Mouse (Mus musculus) neural tube, embryonic 12.5 days (tissue): ENCODE measurements around the gene Platr17. TPM values are rescaled to one million over a fixed set of nuclear protein-coding genes. Genes with fewer than 3 reads are reported as not detected.

ENCODE experiments used
- ATAC-seq: fragments of 200-750 bp; cut with Nextera tagmentation; 2 replicates; pipeline ENCODE4 v1.8.0; 2017; ENCODE audit warnings: low read depth, mild to moderate bottlenecking, moderate TSS enrichment, moderate library complexity; ENCODE audit not compliant: low FRiP score
- H3K27ac ChIP-seq: fragments of 300-500 bp; sonication (generic); 2 replicates; pipeline ENCODE4 v1.5.1; 2016
- H3K27me3 ChIP-seq: fragments of 300-500 bp; sonication (generic); replicated peaks from 2 replicates; pipeline ENCODE4 v1.6.1; 2016; ENCODE audit warnings: mild to moderate bottlenecking
- H3K36me3 ChIP-seq: fragments of 300-500 bp; sonication (generic); 2 replicates; pipeline ENCODE4 v1.6.1; 2016; ENCODE audit warnings: mild to moderate bottlenecking
- H3K4me1 ChIP-seq: fragments of 300-500 bp; sonication (generic); 2 replicates; pipeline ENCODE4 v1.6.1; 2016
- H3K4me2 ChIP-seq: fragments of 300-500 bp; sonication (generic); replicated peaks from 2 replicates; pipeline ENCODE4 v1.6.1; 2016; ENCODE audit warnings: mild to moderate bottlenecking
- H3K4me3 ChIP-seq: fragments of 300-500 bp; sonication (generic); 2 replicates; pipeline ENCODE4 v1.5.1; 2016
- H3K9ac ChIP-seq: fragments of 300-500 bp; sonication (generic); 2 replicates; pipeline ENCODE4 v1.6.1; 2016; ENCODE audit warnings: mild to moderate bottlenecking
- H3K9me3 ChIP-seq: fragments of 300-500 bp; sonication (generic); 2 replicates; pipeline ENCODE4 v1.6.1; 2016; ENCODE audit warnings: mild to moderate bottlenecking
- WGBS: fragments of 180-500 bp; shearing (Covaris S2); methylation state at CpG from one replicate; pipeline ENCODE4 v1.1.7; 2016; 5-methylcytosine and 5-hydroxymethylcytosine counted together
- polyA plus RNA-seq: library from polyadenylated mRNA; unstranded; fragments of >200 nt; fragmentation: Nextera tagmentation; extraction: Ambion mirVana; gene quantifications from 2 replicates; pipeline ENCODE4 v1.2.1, GENCODE M21; 2016

Gene Platr17
- polyA plus RNA-seq, 1 experiment from 2014 or later, result not detected

DNA sequence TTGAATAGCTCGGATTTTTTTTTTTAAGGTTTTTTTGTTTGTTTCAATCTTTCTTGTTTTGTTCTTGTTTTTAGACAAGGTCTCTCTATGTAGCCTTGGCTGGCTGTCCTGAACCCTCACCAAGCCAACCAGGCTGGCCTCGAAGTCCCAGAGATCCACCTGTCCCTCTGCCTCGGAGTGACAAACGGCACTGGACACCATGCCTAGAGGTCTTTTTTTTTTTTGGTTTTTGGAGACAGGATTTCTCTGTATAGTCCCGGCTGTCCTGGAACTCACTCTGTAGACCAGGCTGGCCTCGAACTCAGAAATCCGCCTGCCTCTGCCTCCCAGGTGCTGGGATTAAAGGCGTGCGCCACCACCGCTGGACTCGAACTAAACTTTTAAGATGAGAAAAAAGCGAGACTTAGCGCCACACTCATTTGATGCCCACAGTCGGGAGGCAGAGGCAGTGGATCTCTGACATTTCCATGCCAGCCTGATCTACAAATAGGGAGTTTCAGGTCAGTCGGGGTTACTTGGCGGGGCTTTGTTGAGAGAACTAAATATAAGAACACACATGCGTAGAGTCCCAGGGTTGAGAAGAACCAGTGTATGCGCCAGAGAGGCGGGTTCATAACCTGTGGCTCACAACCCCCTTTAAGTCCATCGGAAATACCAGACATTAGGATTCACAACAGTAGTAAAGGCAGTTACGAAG, 23.5 kb downstream of the Platr17 start:
- H3K4me1 ChIP-seq, result peaks cover 21% of the 10 kb centered on the region
- peak overlapping the region; percentile 98 for H3K4me2 ChIP-seq
- no peaks in the 10 kb centered on the region; the same call in 1 of the 2 replicates for H3K27me3 ChIP-seq
- peaks cover 31% of the 10 kb centered on the region for H3K36me3 ChIP-seq
- H3K9me3 ChIP-seq, result no peaks in the 10 kb centered on the region
- 61% methylated on average over 21 of the region's 21 CpGs for WGBS
- peak overlapping the region; percentile 82 for H3K4me3 ChIP-seq
- ATAC-seq, result no peak
- H3K27ac ChIP-seq, result no peak overlapping the region
- peak overlapping the region; percentile 77 for H3K9ac ChIP-seq

DNA sequence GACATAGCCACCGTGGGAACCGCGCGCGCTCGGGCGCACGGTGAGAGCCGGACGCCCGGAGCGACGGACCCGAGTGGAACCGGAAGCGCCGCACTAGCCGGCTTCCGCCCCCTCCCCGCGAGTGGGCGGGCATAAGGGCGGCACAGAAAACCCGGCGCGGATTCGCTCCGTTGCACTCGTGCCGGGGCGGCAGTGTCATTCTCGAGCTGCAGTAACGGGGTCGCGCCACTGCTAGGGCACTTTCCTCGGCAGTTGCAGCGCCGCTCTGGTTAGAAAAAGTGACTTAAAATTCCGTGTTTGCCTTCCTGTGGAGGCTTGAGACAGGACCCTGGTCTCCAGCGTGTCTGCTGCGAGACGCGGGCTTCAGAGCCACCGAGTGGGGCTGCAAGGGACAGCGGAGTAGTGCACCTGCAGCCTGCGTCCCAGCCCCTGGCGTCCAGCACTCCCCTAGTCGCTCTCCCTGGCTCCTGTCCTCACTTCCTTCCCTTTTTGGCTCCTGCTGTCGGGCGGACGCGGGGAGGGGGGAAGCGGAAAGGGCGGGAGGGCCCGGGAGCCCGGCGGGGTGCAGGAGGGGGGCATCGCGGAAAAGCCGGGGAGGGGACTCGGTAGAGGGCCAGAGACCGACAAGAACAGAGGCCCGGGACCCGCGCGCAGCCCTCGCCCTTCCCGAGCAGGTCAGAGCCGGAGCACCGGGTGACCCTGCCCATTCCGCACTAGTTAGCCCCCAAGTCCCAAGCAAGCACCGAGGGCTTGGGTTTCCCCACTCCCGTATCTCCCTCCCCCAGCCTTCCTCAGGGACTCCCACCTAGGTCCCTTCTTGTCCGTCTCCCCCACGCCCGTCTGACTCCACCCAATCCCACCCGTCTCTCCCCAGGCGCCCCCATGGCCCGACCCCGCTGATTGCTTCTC, 24.7 kb downstream of the Platr17 start, which contains the start of gene Rgl2:
Gene Rgl2 (plus strand): TSS at position 173 of the 909 bp plus-strand sequence.
- ATAC-seq, result peak; percentile 82
- Histone ChIP-seq H3K4me1 (peaks cover 21% of the 10 kb centered on the region), H3K9me3 (no peaks in the 10 kb centered on the region), H3K9ac (peak within 1 kb of the TSS; percentile 88), H3K27me3 (no peaks in the 10 kb centered on the region; the same call in 1 of the 2 replicates), H3K4me2 (peak within 1 kb of the TSS; percentile 98), H3K27ac (peak within 1 kb of the TSS; percentile 94), H3K4me3 (peak within 1 kb of the TSS; percentile 82), H3K36me3 (peaks cover 43% of the 10 kb centered on the region)
- under 1% methylated on average over 75 of the region's 80 CpGs for WGBS

DNA sequence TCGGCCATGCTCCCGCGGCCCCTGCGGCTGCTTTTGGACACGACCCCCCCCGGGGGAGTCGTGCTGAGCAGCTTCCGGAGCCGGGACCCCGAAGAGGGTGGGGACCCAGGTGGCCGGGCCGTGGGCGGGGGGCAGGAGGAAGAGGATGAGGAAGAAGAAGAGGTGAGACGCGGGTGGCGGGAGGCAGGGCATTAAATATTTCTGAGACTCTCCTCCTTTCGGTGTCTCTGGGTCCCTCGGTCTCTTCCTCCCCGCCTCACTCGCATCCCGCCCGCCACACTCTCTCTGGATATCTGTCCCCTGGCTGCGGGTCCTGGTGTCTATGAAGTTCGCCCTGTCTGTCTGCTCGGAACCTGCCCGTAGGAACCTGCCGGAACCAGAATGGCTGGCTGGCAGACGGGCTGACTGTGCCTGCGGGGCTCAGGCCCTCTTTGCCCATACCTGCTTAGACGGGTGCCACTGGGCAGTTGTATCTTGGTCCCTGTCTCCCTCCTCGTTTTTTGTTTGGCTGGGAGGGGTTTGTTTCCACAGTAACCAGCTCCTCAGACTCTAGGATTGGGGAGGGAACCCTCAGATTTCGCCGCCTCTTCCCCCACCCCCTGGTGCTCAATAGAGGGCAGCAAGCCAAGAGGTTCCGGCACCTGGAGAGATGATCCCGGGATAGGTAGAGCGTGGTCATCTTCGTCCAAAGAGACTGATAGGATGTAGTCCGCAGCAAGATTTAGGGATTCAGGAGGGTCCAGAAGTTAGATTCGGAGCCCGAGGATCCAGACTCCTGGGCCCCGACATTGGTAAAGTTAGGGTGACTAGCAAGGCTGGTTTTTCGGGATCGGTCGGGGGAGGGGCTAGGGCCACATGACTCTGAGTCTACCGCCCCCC, 25.6 kb downstream of the Platr17 start:
- ATAC-seq, result no peak; the same call in 1 of the 2 replicates
- H3K9me3 ChIP-seq, result no peaks in the 10 kb centered on the region
- peak overlapping the region; percentile 82 for H3K4me3 ChIP-seq
- H3K36me3 ChIP-seq, result peaks cover 49% of the 10 kb centered on the region
- H3K4me2 ChIP-seq, result peak overlapping the region; percentile 98
- peak overlapping the region; percentile 94 for H3K27ac ChIP-seq
- WGBS, result under 1% methylated on average over 45 of the region's 45 CpGs
- H3K4me1 ChIP-seq, result peaks cover 21% of the 10 kb centered on the region
- no peaks in the 10 kb centered on the region; the same call in 1 of the 2 replicates for H3K27me3 ChIP-seq
- peak overlapping the region; percentile 88 for H3K9ac ChIP-seq

DNA sequence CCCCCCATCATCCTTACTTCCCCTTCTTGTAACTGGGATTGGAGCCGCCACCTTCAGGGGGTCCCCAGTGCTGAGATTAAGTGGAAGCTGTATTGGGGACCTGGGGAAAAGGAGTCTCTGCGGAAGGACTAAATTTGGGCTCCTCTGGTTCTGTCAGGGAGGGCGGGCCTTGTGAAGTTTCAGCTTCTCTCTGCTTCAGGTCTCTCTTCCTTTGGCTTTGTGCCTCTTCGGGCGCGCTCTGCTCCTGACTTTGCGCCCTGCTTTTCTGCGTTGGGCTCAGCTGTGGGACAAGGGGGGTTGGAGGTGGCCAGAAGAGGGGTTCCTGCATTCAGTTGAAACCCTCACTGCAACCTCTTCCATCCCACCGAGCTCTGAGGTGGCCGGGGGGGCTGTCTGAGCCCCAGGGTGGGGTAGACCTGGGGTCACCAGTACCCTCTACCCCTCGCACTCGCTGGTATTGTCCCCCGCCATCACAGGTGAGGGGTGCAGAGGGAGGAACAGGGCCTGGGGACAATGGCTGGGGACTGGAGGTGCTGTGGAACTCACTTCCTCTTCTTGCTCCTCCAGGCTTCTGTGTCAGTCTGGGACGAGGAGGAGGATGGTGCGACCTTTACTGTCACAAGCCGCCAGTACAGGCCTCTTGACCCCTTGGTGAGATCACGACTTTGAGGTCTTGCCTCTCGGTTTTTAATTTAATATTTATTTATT, 26.4 kb downstream of the Platr17 start:
- 31% methylated on average over 18 of the region's 18 CpGs for WGBS
- Histone ChIP-seq H3K36me3 (peaks cover 49% of the 10 kb centered on the region), H3K27me3 (no peaks in the 10 kb centered on the region; the same call in 1 of the 2 replicates), H3K4me2 (peak overlapping the region; percentile 98), H3K27ac (no peak overlapping the region), H3K9me3 (no peaks in the 10 kb centered on the region), H3K4me1 (peaks cover 21% of the 10 kb centered on the region), H3K4me3 (peak overlapping the region; percentile 82), H3K9ac (peak overlapping the region; percentile 88)
- ATAC-seq, result no peak

DNA sequence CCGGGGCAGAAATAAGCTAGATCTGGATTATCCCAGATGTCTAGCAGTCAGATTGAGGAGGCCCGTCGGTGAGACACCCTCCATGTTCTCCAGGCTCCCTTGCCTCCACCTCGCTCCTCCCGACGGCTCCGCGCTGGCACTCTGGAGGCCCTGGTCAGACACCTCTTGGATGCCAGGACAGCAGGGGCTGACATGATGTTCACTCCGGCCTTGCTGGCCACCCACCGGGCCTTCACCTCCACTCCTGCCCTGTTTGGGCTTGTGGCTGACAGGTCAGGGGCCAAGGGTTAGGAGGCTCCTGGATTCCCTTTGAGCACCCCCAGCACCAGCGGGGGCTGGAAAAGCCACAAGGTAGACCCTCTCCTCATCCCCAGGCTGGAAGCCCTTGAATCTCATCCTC, 27.0 kb downstream of the Platr17 start:
- H3K4me2 ChIP-seq, result peak overlapping the region; percentile 98; the same call in 1 of the 2 replicates
- H3K36me3 ChIP-seq, result peaks cover 48% of the 10 kb centered on the region
- no peak overlapping the region for H3K27ac ChIP-seq
- H3K4me1 ChIP-seq, result peaks cover 21% of the 10 kb centered on the region
- no peaks in the 10 kb centered on the region; the same call in 1 of the 2 replicates for H3K27me3 ChIP-seq
- WGBS, result 92% methylated on average over 11 of the region's 11 CpGs
- no peaks in the 10 kb centered on the region for H3K9me3 ChIP-seq
- ATAC-seq, result no peak
- no peak overlapping the region for H3K4me3 ChIP-seq
- H3K9ac ChIP-seq, result no peak overlapping the region

DNA sequence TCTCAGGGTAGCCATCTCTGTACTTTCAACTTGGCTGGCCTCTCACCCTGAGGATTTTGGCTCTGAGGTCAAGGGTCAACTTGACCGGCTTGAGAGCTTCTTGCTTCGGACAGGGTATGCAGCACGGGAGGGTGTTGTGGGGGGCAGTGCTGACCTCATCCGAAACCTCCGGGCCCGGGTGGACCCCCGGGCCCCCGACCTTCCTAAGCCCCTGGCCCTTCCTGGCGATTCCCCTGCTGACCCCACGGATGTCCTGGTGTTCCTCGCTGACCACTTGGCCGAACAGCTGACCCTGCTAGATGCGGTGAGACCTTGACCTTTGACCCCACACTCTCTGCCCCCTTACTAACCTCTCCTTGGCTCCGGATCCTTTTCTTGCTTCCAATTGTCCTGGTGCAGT, 27.5 kb downstream of the Platr17 start:
- H3K36me3 ChIP-seq, result peaks cover 53% of the 10 kb centered on the region
- H3K9me3 ChIP-seq, result no peaks in the 10 kb centered on the region
- no peak overlapping the region for H3K4me3 ChIP-seq
- no peak for ATAC-seq
- H3K27ac ChIP-seq, result no peak overlapping the region
- no peak overlapping the region for H3K9ac ChIP-seq
- H3K27me3 ChIP-seq, result no peaks in the 10 kb centered on the region; the same call in 1 of the 2 replicates
- WGBS, result 90% methylated on average over 14 of the region's 14 CpGs
- peaks cover 21% of the 10 kb centered on the region for H3K4me1 ChIP-seq
- no peak overlapping the region for H3K4me2 ChIP-seq

DNA sequence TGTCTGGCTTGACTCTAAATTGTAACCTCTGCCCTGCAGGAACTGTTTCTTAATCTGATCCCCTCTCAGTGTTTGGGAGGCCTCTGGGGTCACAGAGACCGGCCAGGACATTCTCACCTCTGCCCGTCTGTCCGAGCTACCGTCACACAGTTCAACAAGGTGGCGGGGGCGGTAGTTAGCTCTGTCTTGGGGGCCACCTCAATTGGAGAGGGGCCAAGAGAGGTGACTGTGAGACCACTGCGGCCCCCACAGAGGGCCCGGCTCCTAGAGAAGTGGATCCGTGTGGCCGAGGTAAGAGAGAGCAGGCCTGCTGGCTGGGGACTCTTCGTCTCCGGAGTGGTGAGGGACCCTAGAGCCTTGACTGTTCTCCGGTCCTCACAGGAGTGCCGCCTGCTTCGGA, 28.0 kb downstream of the Platr17 start:
- H3K27ac ChIP-seq, result no peak overlapping the region
- WGBS, result 93% methylated on average over 15 of the region's 15 CpGs
- H3K27me3 ChIP-seq, result no peaks in the 10 kb centered on the region; the same call in 1 of the 2 replicates
- peaks cover 56% of the 10 kb centered on the region for H3K36me3 ChIP-seq
- H3K4me3 ChIP-seq, result no peak overlapping the region
- H3K4me1 ChIP-seq, result peaks cover 21% of the 10 kb centered on the region
- no peaks in the 10 kb centered on the region for H3K9me3 ChIP-seq
- no peak overlapping the region for H3K4me2 ChIP-seq
- no peak overlapping the region for H3K9ac ChIP-seq
- no peak for ATAC-seq

DNA sequence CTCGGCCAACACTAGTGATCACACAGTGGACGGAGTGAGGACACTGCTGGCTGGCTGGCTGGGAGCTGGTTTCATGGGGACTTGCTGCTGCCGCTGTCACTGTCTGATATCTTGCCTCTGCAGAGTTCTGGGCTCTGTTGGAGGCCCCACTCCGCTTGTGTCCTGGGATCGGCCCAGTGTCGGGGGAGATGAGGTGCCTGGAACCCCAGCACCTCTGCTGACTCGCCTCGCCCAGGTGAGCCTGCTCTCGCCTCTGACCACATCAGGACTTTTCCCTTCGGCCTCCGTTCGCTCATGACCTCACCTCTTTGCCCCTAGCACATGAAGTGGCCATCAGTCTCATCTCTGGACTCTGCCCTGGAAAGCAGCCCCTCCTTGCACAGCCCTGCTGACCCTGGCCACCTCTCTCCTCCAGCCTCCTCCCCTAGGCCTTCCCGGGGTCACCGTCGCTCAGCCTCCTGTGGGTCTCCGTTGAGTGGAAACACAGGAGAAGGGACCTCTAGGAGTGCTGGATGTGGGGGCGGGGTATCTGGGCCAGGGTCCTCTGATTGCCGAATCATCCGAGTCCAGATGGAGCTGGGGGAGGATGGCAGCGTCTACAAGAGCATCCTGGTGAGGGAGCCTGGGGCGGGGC, 30.6 kb downstream of the Platr17 start:
- H3K4me1 ChIP-seq, result peaks cover 23% of the 10 kb centered on the region
- H3K9ac ChIP-seq, result 0 out of 2 replicates have a peak overlapping the region, but pooled peaks have one; percentile 17
- no peaks in the 10 kb centered on the region for H3K9me3 ChIP-seq
- ATAC-seq, result no peak
- H3K27me3 ChIP-seq, result no peaks in the 10 kb centered on the region; the same call in 1 of the 2 replicates
- H3K36me3 ChIP-seq, result peaks cover 61% of the 10 kb centered on the region
- no peak overlapping the region for H3K4me2 ChIP-seq
- H3K27ac ChIP-seq, result no peak overlapping the region
- WGBS, result 89% methylated on average over 21 of the region's 21 CpGs
- no peak overlapping the region for H3K4me3 ChIP-seq

DNA sequence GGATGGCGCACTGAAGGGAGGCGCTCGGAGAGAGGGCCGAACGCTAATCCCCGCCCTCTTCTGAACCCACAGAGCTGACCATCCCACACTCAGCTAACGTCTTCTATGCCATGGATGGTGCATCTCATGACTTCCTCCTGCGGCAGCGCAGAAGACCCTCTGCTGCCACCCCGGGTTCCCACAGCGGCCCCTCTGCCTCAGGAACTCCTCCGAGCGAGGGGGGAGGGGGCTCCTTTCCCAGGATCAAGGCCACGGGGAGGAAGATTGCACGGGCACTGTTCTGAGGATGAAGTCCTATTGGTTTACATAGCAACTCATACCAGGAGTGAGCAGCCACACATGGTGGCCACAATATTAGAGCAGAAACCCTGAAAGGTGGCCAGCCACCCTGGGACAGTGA, 32.1 kb downstream of the Platr17 start:
- peaks cover 59% of the 10 kb centered on the region for H3K36me3 ChIP-seq
- no peak overlapping the region for H3K4me3 ChIP-seq
- no peak for ATAC-seq
- H3K27ac ChIP-seq, result no peak overlapping the region
- H3K9me3 ChIP-seq, result no peaks in the 10 kb centered on the region
- no peak overlapping the region for H3K9ac ChIP-seq
- peaks cover 27% of the 10 kb centered on the region for H3K4me1 ChIP-seq
- no peak overlapping the region for H3K4me2 ChIP-seq
- 90% methylated on average over 15 of the region's 15 CpGs for WGBS
- H3K27me3 ChIP-seq, result no peaks in the 10 kb centered on the region

DNA sequence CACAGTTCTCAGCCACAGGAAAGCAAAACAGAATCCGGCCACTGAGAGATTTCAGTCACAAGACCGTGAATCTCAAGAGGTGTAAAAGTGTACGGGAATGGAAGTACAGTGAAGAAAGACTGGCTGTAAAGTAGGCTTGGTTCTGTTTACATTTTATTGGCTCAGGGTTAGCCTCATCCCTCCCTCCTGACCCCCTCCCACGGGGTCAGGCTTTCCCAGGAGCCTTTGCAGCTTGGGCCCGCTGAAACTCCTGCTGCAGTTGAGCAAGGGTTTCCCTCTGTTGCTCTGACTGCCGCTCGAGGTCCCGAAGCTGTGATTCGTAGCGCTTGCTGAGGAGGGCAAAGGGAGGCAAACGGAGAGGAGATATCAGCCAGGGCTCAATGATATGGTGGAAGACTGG, 33.8 kb downstream of the Platr17 start:
- H3K36me3 ChIP-seq, result peaks cover 51% of the 10 kb centered on the region

More for the DNA sequence above, 33.8 kb downstream of the Platr17 start:
- Histone ChIP-seq H3K4me1 (peaks cover 28% of the 10 kb centered on the region), H3K27me3 (no peaks in the 10 kb centered on the region), H3K9me3 (no peaks in the 10 kb centered on the region), H3K9ac (no peak overlapping the region; the same call in 1 of the 2 replicates), H3K4me3 (peak overlapping the region; percentile 5; the same call in 1 of the 2 replicates), H3K4me2 (peak overlapping the region; percentile 99), H3K27ac (no peak overlapping the region)
- 81% methylated on average over 11 of the region's 11 CpGs for WGBS
- ATAC-seq, result no peak
